Mouse (Mus musculus) neural tube, embryonic 15.5 days (tissue): ENCODE measurements around the gene Rae1. TPM values are rescaled to one million over a fixed set of nuclear protein-coding genes. Genes with fewer than 3 reads are reported as not detected.

Experiments used
- ATAC-seq: fragments of 200-750 bp; cut with Nextera tagmentation; 2 replicates; pipeline ENCODE4 v1.8.0; 2017; ENCODE audit warnings: mild to moderate bottlenecking, moderate TSS enrichment, moderate library complexity; ENCODE audit not compliant: low FRiP score
- H3K27ac ChIP-seq: fragments of 300-500 bp; sonication (generic); replicated peaks from 2 replicates; pipeline ENCODE4 v1.5.1; 2015; ENCODE audit warnings: mild to moderate bottlenecking, inconsistent platforms
- H3K27me3 ChIP-seq: fragments of 300-500 bp; sonication (generic); replicated peaks from 2 replicates; pipeline ENCODE4 v1.6.1; 2015; ENCODE audit warnings: inconsistent platforms
- H3K36me3 ChIP-seq: fragments of 300-500 bp; sonication (generic); 2 replicates; pipeline ENCODE4 v1.6.1; 2015; ENCODE audit warnings: inconsistent platforms
- H3K4me1 ChIP-seq: fragments of 300-500 bp; sonication (generic); 2 replicates; pipeline ENCODE4 v1.6.1; 2015; ENCODE audit warnings: inconsistent platforms
- H3K4me2 ChIP-seq: fragments of 300-500 bp; sonication (generic); 2 replicates; pipeline ENCODE4 v1.6.1; 2015; ENCODE audit warnings: inconsistent platforms, mild to moderate bottlenecking, moderate library complexity
- H3K4me3 ChIP-seq: fragments of 300-500 bp; sonication (generic); replicated peaks from 2 replicates; pipeline ENCODE4 v1.5.1; 2015; ENCODE audit warnings: mild to moderate bottlenecking, inconsistent platforms
- H3K9ac ChIP-seq: fragments of 300-500 bp; sonication (generic); replicated peaks from 2 replicates; pipeline ENCODE4 v1.6.1; 2015; ENCODE audit warnings: mild to moderate bottlenecking, inconsistent platforms
- H3K9me3 ChIP-seq: fragments of 300-500 bp; sonication (generic); replicated peaks from 2 replicates; pipeline ENCODE4 v1.6.1; 2016; ENCODE audit warnings: inconsistent platforms
- WGBS: fragments of 180-500 bp; shearing (Covaris S2); methylation state at CpG from one replicate; pipeline ENCODE4 v1.1.7; 2015; ENCODE audit warnings: mixed read lengths; 5-methylcytosine and 5-hydroxymethylcytosine counted together
- polyA plus RNA-seq: library from polyadenylated mRNA; unstranded; fragments of >200 nt; fragmentation: Nextera tagmentation; extraction: Ambion mirVana; gene quantifications from 2 replicates; pipeline ENCODE4 v1.2.1, GENCODE M21; 2015

Gene Rae1
- polyA plus RNA-seq, 1 experiment from 2014 or later = 109 TPM

DNA sequence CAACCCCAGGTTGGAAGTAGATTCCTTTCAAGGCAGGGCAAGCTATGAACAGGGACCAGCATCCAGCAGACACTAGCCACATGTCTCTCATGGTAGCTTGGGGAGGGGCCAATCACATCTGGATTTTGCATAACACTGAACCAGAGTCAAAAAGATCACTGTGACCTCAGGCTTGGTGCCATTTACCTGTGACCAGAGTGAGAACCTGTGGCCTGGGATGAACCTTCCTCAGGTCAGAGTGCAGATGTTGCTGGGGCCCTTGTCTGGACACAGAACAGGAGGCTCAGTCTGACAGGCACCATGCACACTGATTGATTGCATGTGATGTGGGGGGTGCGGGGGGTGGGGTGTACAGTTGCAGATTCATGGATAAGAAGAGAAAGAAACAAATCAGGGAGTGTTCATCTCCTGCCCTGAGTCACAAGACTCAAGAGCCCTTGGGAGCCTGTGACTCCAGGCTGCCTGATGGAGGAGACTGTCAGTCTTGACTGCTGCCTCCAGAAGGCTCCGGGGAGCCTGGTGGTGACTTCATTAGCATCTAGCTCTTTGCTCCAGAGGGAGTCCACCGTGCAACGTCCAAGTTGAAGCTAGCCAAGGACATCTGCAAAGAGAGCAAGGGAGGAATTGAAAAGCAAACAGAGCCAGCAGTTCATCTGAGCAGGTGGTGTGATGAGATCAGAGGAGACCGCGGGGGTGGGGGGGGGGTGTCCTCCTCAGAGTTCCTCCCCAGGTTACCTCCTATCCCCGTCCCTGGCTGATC is 25.9 kb upstream of the Rae1 start:
- Histone ChIP-seq H3K9me3 (no peaks in the 10 kb centered on the region), H3K27ac (no peak overlapping the region), H3K4me2 (no peak overlapping the region), H3K27me3 (no peaks in the 10 kb centered on the region), H3K36me3 (no peaks in the 10 kb centered on the region), H3K4me1 (peaks cover 16% of the 10 kb centered on the region), H3K9ac (no peak overlapping the region), H3K4me3 (no peak overlapping the region)
- no peak for ATAC-seq
- WGBS = 27% methylated on average over 7 of the region's 7 CpGs

DNA sequence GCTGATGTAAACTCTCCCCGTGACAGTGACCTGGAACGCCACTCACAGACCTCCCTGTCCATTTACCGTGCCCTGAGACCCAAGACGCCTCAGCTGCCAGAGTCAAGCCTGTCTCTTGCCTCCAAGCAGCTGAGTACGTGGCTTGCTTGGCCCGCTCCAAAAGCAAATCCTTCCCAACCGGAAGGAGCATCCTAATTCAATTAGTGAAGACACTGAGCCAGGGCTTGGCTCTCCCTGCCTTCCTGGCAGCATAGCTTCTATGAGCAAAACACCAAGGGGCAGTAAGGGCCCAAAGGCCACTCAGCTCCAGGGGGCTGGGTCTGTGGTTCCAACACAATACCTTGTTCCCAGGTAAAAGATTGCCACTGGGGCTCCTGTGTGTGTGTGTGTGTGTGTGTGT is 25.2 kb upstream of the Rae1 start:
- Histone ChIP-seq H3K27me3 (no peaks in the 10 kb centered on the region), H3K4me3 (no peak overlapping the region), H3K27ac (no peak overlapping the region), H3K36me3 (no peaks in the 10 kb centered on the region), H3K4me1 (peaks cover 16% of the 10 kb centered on the region), H3K4me2 (no peak overlapping the region), H3K9ac (no peak overlapping the region), H3K9me3 (no peaks in the 10 kb centered on the region)
- no peak for ATAC-seq
- 62% methylated on average over 7 of the region's 7 CpGs for WGBS

DNA sequence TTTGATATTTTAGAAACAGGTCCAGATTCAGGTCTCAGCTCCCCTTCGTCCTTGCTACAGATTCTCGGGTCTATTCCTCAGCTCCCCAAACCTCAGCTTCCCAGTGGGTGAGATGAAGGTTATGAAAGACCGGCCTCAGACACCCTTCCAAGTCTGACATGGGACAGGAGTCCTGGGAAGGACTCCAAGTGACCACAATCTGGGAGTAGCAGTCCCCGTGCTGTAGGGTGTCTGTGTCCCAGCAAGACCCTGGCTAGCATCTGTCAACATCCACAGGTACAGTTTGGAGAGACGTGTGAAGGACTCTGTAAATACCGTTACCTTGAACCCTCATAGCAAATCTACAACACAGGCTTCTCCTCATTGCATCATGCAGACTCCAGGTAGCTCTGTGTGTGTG is 24.8 kb upstream of the Rae1 start:
- Histone ChIP-seq H3K4me1 (peaks cover 16% of the 10 kb centered on the region), H3K9me3 (no peaks in the 10 kb centered on the region), H3K27me3 (no peaks in the 10 kb centered on the region), H3K9ac (no peak overlapping the region), H3K4me2 (no peak overlapping the region), H3K36me3 (no peaks in the 10 kb centered on the region), H3K4me3 (no peak overlapping the region), H3K27ac (no peak overlapping the region)
- 87% methylated on average over 6 of the region's 6 CpGs for WGBS
- ATAC-seq = no peak

DNA sequence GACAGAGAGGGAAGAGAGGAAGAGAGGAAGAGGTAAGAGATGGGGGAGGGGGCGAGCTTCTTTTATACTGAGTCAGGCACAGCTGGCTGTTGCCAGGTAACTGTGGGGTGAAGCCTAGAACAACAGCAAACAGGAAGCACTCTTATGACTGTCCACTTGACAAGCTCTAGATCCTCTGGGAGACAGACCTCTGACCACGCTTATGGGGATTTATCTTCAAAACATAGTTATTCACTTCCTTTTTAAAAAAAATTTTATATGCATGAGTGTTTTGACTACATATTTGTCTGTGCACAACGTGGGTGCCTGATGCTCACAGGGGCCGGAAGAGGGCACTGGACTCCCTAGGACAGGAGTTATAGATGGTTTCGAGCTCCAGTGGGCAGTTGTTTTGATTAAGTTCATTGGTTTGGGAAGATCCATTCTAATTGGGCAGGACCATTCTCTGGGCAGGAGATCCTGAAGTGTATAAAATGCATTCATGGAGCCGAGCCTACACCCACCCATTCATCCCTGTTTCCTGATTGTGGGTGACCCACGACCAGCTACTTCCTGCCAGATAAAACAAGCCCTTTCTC is 23.2 kb upstream of the Rae1 start:
- Histone ChIP-seq H3K4me2 (0 out of 2 replicates have a peak overlapping the region, but pooled peaks have one; percentile 2), H3K4me3 (no peak overlapping the region), H3K36me3 (no peaks in the 10 kb centered on the region), H3K9ac (0 out of 2 replicates have a peak overlapping the region, but pooled peaks have one; percentile 14), H3K27ac (no peak overlapping the region), H3K4me1 (peaks cover 16% of the 10 kb centered on the region), H3K27me3 (no peaks in the 10 kb centered on the region), H3K9me3 (no peaks in the 10 kb centered on the region)
- no peak for ATAC-seq
- 31% methylated on average over 7 of the region's 7 CpGs for WGBS

DNA sequence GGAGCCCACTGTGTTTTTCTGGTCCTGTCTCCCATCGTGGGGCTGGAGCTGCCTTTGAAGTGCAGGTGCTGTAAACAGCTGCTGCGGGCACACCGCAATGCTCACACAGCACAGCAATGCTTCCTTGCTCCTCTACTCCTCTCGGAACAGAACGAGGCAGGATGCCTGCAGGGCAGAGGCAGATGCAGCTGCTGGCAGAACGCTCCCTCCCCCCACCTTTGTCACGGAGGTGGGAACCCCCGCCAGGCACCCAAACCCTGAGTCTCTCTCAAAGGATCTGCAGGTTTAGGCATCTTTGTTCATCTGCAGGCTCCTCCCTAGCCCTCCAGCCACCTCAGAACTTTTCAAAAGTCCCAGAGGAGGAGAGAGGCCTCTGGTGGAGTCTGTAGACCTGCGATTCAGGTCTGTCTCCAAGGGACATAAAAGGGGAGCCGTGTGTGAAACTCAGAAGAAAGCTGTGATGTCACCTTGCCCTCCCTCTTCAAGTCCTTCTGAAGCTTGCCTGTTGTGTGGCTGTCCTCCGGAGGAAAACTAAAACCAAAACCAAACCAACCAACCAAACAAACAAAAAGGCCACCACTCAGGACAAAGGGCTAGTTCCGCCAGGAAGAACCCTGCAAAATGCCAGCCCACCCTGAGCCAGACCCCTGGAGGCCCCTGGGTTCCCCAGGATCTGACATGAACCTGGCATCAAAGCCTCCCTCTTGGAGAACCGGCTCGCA is 22.3 kb upstream of the Rae1 start, which contains the start of gene Spo11:
Gene Spo11, plus strand, starts transcription at position 292 of the 722 bp plus-strand sequence.
- Histone ChIP-seq H3K27me3 (no peaks in the 10 kb centered on the region), H3K36me3 (no peaks in the 10 kb centered on the region), H3K9me3 (no peaks in the 10 kb centered on the region), H3K9ac (0 out of 2 replicates have a peak within 1 kb of the TSS, but pooled peaks have one; percentile 14), H3K27ac (no peak within 1 kb of the TSS), H3K4me2 (peak within 1 kb of the TSS; percentile 35), H3K4me3 (no peak within 1 kb of the TSS), H3K4me1 (peaks cover 16% of the 10 kb centered on the region)
- WGBS = 12% methylated on average over 14 of the region's 14 CpGs
- ATAC-seq = 0 out of 2 replicates have a peak, but pooled peaks have one; percentile 14

DNA sequence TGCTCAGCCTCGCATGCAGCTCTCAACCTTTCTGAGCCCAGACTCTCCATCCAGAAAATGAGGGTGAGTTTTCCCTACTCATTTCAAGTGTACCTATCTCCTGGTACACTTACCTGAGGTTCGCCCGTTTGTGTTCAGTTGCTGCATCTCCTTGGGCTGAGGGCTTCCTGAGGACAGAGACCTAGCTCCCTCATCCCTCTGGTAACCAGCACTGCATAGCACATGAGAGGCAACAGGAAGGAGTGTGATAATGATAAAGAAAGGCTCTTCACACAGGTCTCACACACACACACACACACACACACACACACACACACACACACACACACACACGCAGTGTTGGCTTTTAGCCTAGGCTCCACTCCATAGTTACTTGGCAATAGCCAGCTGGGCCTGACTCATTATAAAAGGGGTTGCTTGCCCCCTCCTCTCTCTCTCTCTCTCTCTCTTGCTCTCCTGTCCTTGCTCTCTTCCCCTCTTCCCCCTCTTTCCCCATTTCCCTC is 21.7 kb upstream of the Rae1 start:
- 0 out of 2 replicates have a peak, but pooled peaks have one; percentile 53 for ATAC-seq

DNA sequence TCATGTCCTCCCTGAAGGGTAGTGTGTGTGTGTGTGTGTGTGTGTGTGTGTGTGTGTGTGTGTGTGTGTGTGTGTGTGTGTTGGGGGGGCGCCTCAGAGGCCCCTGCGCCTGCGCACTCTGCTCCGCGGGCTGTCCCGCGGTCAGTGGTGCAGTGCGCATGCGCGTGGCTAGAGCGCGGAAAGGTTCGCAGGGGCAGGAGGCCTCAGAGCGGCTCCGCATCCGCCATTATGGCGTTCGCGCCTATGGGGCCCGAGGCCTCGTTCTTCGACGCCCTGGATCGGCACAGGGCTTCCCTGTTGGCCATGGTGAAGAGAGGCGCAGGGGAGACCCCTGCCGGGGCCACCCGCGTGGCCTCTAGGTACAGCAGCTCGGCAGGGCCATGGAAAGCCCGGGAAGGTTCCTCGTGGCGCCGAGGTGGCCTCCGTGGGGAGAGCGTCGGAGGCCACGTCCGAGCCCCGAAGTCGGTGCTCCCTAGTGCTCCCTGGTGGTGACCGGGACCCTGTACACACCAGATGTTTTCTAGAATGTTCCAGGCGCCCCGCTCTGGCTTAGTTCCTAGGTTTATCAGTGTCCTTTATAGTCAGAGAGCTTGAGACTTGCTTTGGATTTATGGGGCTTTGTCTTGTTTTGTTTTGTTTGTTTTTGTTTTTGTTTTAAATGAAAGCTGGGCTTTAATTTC is 20.1 kb upstream of the Rae1 start:
- ATAC-seq = no peak
- H3K9me3 ChIP-seq = no peaks in the 10 kb centered on the region
- no peak overlapping the region for H3K9ac ChIP-seq
- no peak overlapping the region for H3K27ac ChIP-seq
- H3K36me3 ChIP-seq = no peaks in the 10 kb centered on the region
- no peak overlapping the region for H3K4me2 ChIP-seq
- H3K4me3 ChIP-seq = no peak overlapping the region
- 95% methylated on average over 43 of the region's 43 CpGs for WGBS
- no peaks in the 10 kb centered on the region for H3K27me3 ChIP-seq
- H3K4me1 ChIP-seq = peaks cover 16% of the 10 kb centered on the region

More for the DNA sequence above, 21.7 kb upstream of the Rae1 start:
- 0 out of 2 replicates have a peak overlapping the region, but pooled peaks have one; percentile 35 for H3K4me2 ChIP-seq
- peaks cover 16% of the 10 kb centered on the region for H3K4me1 ChIP-seq
- no peaks in the 10 kb centered on the region for H3K27me3 ChIP-seq
- H3K27ac ChIP-seq = no peak overlapping the region
- no peaks in the 10 kb centered on the region for H3K36me3 ChIP-seq
- no peaks in the 10 kb centered on the region for H3K9me3 ChIP-seq
- H3K4me3 ChIP-seq = no peak overlapping the region
- H3K9ac ChIP-seq = no peak overlapping the region
- 62% methylated on average over 4 of the region's 4 CpGs for WGBS

DNA sequence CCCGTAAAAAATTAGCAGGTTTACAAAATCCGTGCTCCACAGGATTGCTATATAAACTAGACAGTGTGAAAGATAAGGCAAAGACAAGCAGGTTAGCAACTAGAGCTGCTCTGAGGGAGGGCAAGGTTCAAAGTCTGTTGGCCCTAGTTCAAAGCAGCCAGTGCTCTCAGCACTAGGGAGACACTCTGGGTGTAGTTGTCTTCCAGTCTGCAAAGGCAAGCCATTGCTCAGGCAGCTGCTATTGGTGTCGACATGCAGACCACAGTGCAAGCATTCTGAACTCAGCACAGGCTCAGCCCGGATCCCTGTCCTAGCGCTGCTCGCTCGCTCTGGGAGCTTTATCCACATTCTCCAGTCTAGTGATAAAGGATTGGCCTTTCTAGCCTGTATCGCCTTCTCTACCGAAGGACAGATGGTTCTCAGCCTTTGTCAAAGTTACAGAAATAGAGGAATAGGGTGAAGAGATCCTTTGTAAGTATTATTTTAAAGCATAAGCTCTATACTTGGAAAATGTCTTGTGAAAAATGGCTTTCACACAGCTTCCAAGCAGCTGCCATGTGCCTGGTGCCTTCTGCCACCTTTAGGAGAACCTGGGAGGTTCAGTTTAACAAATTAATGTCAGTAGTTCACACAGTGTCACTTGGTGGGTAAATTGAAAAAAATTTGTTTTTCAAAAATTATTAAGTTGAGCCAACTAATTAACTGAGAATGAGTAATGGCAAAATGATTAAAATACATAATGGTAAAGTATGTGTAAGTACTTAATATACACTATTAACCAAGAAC is 16.9 kb upstream of the Rae1 start:
- Histone ChIP-seq H3K4me2 (no peak overlapping the region), H3K27me3 (no peaks in the 10 kb centered on the region), H3K4me3 (no peak overlapping the region), H3K9me3 (no peaks in the 10 kb centered on the region), H3K4me1 (0 out of 2 replicates have a peak, but pooled peaks cover 1% of the 10 kb centered on the region), H3K27ac (no peak overlapping the region), H3K36me3 (no peaks in the 10 kb centered on the region), H3K9ac (no peak overlapping the region)
- ATAC-seq = no peak
- 79% methylated on average over 9 of the region's 9 CpGs for WGBS

DNA sequence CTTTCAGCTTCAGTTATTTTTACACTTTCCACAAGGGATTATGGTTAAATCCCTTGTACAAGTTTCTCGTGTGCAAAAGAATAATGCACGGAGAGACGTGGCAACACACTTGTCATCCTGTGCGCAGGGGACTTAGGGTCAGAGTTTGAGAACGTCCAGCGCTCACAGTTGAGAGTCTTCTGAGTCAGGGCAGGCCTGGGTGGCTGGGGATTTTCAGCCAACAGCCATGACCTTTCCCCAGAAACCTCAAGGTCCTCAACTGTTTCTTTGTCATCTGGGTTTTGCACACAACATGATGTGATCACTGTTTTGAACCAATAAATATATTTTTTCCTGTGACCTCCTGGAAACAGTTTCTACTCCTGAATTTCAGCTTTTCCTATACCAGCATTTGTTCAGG is 9.8 kb upstream of the Rae1 start:
- 91% methylated on average over 6 of the region's 6 CpGs for WGBS
- no peaks in the 10 kb centered on the region for H3K36me3 ChIP-seq
- no peaks in the 10 kb centered on the region for H3K9me3 ChIP-seq
- H3K4me2 ChIP-seq = no peak overlapping the region
- ATAC-seq = no peak
- no peaks in the 10 kb centered on the region for H3K4me1 ChIP-seq
- no peak overlapping the region for H3K9ac ChIP-seq
- no peak overlapping the region for H3K4me3 ChIP-seq
- no peaks in the 10 kb centered on the region for H3K27me3 ChIP-seq
- H3K27ac ChIP-seq = no peak overlapping the region

DNA sequence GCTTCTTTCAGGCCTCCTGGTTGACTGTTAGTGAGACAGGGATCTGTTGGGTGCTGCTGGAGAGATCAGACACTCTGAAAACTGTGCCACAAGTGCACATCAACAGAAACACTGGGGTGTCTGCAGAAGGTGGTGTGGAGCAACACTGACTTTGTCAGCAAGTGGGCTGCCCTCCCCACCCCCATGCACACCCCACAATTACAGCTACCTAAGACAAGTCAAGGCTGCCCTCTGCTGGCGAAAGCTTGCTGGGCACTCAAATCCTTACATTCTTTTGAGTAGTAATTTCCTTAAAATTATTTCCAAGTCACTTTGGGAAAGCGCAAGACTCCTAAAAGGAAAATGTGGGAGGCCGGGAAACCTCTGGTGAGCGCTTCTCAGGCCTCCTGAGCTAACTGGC is 3.7 kb upstream of the Rae1 start:
- Histone ChIP-seq H3K9me3 (no peaks in the 10 kb centered on the region), H3K27me3 (no peaks in the 10 kb centered on the region; the same call in 1 of the 2 replicates), H3K4me3 (no peak overlapping the region), H3K27ac (no peak overlapping the region), H3K4me2 (no peak overlapping the region), H3K4me1 (peaks cover 8% of the 10 kb centered on the region), H3K9ac (no peak overlapping the region), H3K36me3 (no peaks in the 10 kb centered on the region)
- no peak for ATAC-seq
- 17% methylated on average over 4 of the region's 4 CpGs for WGBS
